Mouse (Mus musculus) embryonic facial prominence, embryonic 10.5 days (tissue): ENCODE measurements at regions not wholly inside any gene's neighbourhood (a gene's known extent, or its start where the extent isn't known, plus 50 kb on each side); places are given as distances from the start of the nearest gene placed in this dataset.

ENCODE experiments used
- DNase-seq: peaks from one replicate; pipeline ENCODE4 v3.0.0-alpha.2; 2017; ENCODE audit warnings: low spot score
- H3K27ac ChIP-seq: fragments of 300-500 bp; sonication (generic); replicated peaks from 2 replicates; pipeline ENCODE4 v1.5.1; 2016; ENCODE audit warnings: mild to moderate bottlenecking
- H3K27me3 ChIP-seq: fragments of 300-500 bp; sonication (generic); replicated peaks from 2 replicates; pipeline ENCODE4 v1.6.1; 2016; ENCODE audit warnings: low read depth, mild to moderate bottlenecking; ENCODE audit not compliant: poor library complexity, severe bottlenecking
- H3K36me3 ChIP-seq: fragments of 300-500 bp; sonication (generic); replicated peaks from 2 replicates; pipeline ENCODE4 v1.6.1; 2016; ENCODE audit warnings: mild to moderate bottlenecking, moderate library complexity
- H3K4me1 ChIP-seq: fragments of 300-500 bp; sonication (generic); 2 replicates; pipeline ENCODE4 v1.6.1; 2016
- H3K4me3 ChIP-seq: fragments of 300-500 bp; sonication (generic); 2 replicates; pipeline ENCODE4 v1.5.1; 2016; ENCODE audit warnings: mild to moderate bottlenecking, moderate library complexity
- H3K9me3 ChIP-seq: fragments of 300-500 bp; sonication (generic); 2 replicates; pipeline ENCODE4 v1.6.1; 2016; ENCODE audit warnings: mild to moderate bottlenecking
- WGBS: fragments of 180-500 bp; shearing (Covaris S2); methylation state at CpG from one replicate; pipeline ENCODE4 v1.1.7; 2016; 5-methylcytosine and 5-hydroxymethylcytosine counted together

- Histone ChIP-seq H3K27ac (no peak overlapping the region), H3K27me3 (no peaks in the 10 kb centered on the region), H3K9me3 (no peaks in the 10 kb centered on the region), H3K4me3 (no peak overlapping the region), H3K4me1 (no peaks in the 10 kb centered on the region), H3K36me3 (no peaks in the 10 kb centered on the region)
- 75% methylated on average over 5 of the region's 5 CpGs for WGBS
- DNase-seq: no peak
These were observed 136.0 kb upstream of the Fndc3a start for GRCm38 (mm10) chr14:72845621-72846440.

- Histone ChIP-seq H3K27ac (no peak overlapping the region), H3K27me3 (no peaks in the 10 kb centered on the region), H3K9me3 (no peaks in the 10 kb centered on the region), H3K36me3 (no peaks in the 10 kb centered on the region), H3K4me3 (no peak overlapping the region), H3K4me1 (no peaks in the 10 kb centered on the region)
- DNase-seq: peak; percentile 23
- WGBS: 56% methylated on average over 5 of the region's 5 CpGs
These were observed 135.1 kb upstream of the Fndc3a start for GRCm38 (mm10) chr14:72844753-72845369.

DNA sequence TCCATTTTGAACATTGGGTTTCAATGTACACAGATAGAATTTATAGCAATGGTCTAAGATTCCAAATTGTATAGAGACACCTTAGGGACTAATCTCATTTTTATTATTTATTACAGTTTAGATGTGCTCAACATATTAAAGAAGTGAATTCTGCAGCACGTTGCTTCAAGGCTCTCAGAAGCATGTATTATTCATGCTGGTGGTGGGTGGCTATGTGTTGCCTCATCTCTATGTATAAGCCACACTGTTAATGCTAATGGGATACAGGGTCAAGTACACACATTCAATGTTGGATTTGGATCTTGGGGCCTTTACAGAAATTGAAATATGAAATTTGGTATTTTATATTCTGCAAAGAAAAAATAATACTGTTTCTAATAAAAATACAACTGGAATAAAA is 131.9 kb upstream of the Fndc3a start:
- no peak overlapping the region for H3K4me3 ChIP-seq
- H3K27ac ChIP-seq: no peak overlapping the region
- WGBS: 81% methylated on average over 1 of the region's 1 CpGs
- H3K9me3 ChIP-seq: no peaks in the 10 kb centered on the region
- no peaks in the 10 kb centered on the region for H3K27me3 ChIP-seq
- DNase-seq: no peak
- no peaks in the 10 kb centered on the region for H3K4me1 ChIP-seq
- H3K36me3 ChIP-seq: no peaks in the 10 kb centered on the region

- H3K9me3 ChIP-seq: no peaks in the 10 kb centered on the region
- DNase-seq: no peak
- no peaks in the 10 kb centered on the region for H3K36me3 ChIP-seq
- no peak overlapping the region for H3K4me3 ChIP-seq
- no peak overlapping the region for H3K27ac ChIP-seq
- H3K27me3 ChIP-seq: 0 out of 2 replicates have a peak, but pooled peaks cover 5% of the 10 kb centered on the region
- H3K4me1 ChIP-seq: no peaks in the 10 kb centered on the region; the same call in 1 of the 2 replicates
- 90% methylated on average over 4 of the region's 4 CpGs for WGBS
These were observed 125.4 kb upstream of the Fndc3a start for GRCm38 (mm10) chr14:72835158-72835557.

DNA sequence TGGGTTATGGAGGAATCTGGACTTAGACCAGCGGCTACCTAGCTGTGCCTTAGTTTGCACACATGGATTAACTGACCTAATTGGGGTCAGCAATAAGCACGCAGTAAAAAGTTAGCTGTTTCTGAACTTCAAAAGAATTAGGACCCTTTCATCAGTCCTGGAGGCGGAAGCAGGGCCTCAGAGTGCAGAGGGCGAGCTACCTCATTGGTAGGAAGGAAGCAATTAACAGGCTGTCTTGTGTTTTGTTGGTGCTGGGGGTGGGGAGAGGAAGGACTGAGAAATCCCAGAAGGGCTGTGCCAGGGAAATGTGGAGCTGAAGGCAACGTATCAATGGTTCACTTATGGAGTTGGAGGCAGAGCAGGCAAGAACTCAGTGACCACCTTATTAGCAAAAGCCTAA is 119.5 kb upstream of the Fndc3a start:
- Histone ChIP-seq H3K27ac (peak overlapping the region; percentile 51; the same call in 1 of the 2 replicates), H3K4me3 (no peak overlapping the region), H3K36me3 (no peaks in the 10 kb centered on the region), H3K9me3 (no peaks in the 10 kb centered on the region), H3K27me3 (0 out of 2 replicates have a peak, but pooled peaks cover 5% of the 10 kb centered on the region), H3K4me1 (peaks cover 12% of the 10 kb centered on the region)
- 16% methylated on average over 5 of the region's 5 CpGs for WGBS
- DNase-seq: peak; percentile 62

- H3K27ac ChIP-seq: no peak overlapping the region
- no peak overlapping the region for H3K4me3 ChIP-seq
- DNase-seq: no peak
- 85% methylated on average over 4 of the region's 4 CpGs for WGBS
- no peaks in the 10 kb centered on the region for H3K36me3 ChIP-seq
- no peaks in the 10 kb centered on the region for H3K9me3 ChIP-seq
- H3K4me1 ChIP-seq: peaks cover 12% of the 10 kb centered on the region
- no peaks in the 10 kb centered on the region for H3K27me3 ChIP-seq
These were observed 115.7 kb upstream of the Fndc3a start for GRCm38 (mm10) chr14:72825549-72825948.

DNA sequence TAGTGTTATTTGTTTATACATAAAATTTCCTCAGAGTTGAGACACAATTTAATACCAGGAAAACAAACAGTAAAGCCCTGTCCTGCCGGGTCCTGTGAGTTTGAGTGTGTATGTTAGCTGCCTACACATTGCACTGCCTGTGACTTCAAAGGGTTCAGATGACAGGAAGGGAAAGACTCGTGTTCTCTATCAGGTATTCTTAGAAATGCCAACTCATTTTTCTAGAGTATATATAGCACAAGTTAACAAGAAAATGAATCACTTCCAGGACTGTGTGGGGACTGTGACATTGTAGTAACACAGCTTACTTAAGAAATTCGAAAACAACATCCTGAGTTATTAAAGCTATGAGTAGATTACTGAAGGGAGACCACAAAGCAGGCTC is 112.4 kb upstream of the Fndc3a start:
- Histone ChIP-seq H3K4me1 (peaks cover under 1% of the 10 kb centered on the region; the same call in 1 of the 2 replicates), H3K27me3 (no peaks in the 10 kb centered on the region), H3K4me3 (no peak overlapping the region), H3K27ac (no peak overlapping the region), H3K36me3 (no peaks in the 10 kb centered on the region), H3K9me3 (no peaks in the 10 kb centered on the region)
- WGBS: 48% methylated on average over 3 of the region's 3 CpGs
- no peak for DNase-seq

DNA sequence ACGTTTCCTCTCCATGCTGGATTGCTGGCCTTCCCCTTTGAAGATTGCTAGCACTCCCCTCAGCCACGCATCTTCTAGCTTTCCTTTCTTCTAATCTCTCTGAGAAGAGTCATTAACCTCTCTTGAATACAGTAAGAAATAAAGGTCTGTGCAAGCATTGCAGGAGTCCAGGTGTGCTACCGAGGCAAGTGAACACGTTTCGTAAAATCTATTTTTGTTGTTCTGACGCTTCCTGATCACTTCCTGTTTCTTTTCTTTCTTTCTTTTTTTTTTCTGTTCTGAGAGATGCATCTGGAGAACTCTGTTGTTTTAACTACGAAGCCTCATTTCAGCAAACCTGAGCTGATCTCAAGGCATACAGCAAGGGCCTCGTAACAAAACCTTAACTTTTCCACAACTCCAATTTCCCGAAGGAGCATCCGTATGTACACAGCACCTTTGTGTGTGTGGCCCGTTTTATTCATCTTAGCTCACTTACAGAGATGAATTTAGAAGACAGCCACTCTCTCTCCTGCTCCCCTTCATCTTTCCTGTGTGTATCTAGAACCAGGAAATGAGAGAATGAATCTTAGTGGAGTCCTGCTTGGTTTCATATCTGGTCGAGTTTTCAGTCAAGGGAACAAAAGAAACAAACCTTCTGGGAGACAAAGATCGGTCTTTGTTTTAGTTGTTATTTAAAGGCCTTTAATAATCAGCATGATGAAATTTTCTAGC is 111.9 kb upstream of the Fndc3a start:
- Histone ChIP-seq H3K4me1 (peaks cover 6% of the 10 kb centered on the region), H3K36me3 (no peaks in the 10 kb centered on the region), H3K4me3 (no peak overlapping the region), H3K27ac (no peak overlapping the region), H3K9me3 (no peaks in the 10 kb centered on the region), H3K27me3 (no peaks in the 10 kb centered on the region)
- 84% methylated on average over 13 of the region's 13 CpGs for WGBS
- no peak for DNase-seq

DNA sequence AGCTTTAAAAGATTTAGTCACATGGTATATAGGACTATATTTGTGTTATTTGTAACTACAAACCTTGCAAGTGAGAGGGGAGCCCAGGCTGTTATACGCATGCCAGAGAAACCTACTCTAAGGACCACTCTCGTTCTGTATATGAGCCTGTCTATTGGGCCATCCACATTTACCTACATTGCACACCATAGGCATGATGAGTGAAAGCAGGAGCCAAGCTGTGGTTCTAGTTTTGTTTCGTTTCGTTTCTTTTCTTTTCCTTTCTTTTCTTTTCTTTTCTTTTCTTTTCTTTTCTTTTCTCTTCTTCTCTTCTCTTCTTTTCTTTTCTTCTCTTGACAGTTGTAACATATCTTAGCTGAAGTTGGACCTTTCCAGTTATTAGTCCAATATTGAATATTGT is 109.2 kb upstream of the Fndc3a start:
- no peaks in the 10 kb centered on the region for H3K9me3 ChIP-seq
- peaks cover 6% of the 10 kb centered on the region for H3K4me1 ChIP-seq
- no peaks in the 10 kb centered on the region for H3K36me3 ChIP-seq
- H3K27me3 ChIP-seq: no peaks in the 10 kb centered on the region
- DNase-seq: no peak
- H3K4me3 ChIP-seq: no peak overlapping the region
- WGBS: 92% methylated on average over 4 of the region's 4 CpGs
- no peak overlapping the region for H3K27ac ChIP-seq

- H3K27me3 ChIP-seq: no peaks in the 10 kb centered on the region
- no peaks in the 10 kb centered on the region for H3K36me3 ChIP-seq
- H3K9me3 ChIP-seq: no peaks in the 10 kb centered on the region
- H3K4me3 ChIP-seq: no peak overlapping the region
- H3K27ac ChIP-seq: no peak overlapping the region
- DNase-seq: no peak
- H3K4me1 ChIP-seq: peaks cover 6% of the 10 kb centered on the region
- WGBS: 93% methylated on average over 5 of the region's 5 CpGs
These were observed 108.0 kb upstream of the Fndc3a start for GRCm38 (mm10) chr14:72817764-72818163.

GRCm38 (mm10) chr14:72816847-72817246 is 107.0 kb upstream of the Fndc3a start:
- Histone ChIP-seq H3K36me3 (no peaks in the 10 kb centered on the region), H3K4me3 (no peak overlapping the region)

DNA sequence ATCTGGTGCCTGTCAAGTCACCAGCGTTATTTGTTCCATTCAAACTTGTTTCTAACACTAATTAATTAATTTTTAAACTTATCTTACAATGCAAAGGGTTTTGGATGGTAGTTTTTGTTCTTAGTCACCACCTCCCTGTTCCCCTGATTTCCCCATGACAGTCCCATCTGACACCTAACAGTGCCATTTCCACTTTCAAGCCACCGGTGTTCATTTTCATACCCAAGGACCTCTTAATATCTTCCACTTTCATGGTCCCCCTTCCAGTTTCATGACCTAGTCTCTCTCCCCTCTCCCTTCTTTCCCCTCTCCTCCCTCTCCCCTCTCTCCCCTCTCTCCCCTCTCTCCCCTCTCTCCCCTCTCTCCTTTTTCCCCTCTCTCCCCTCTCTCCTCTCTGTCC is 99.3 kb upstream of the Fndc3a start:
- Histone ChIP-seq H3K4me1 (no peaks in the 10 kb centered on the region), H3K9me3 (no peaks in the 10 kb centered on the region), H3K36me3 (no peaks in the 10 kb centered on the region), H3K27ac (no peak overlapping the region), H3K4me3 (no peak overlapping the region), H3K27me3 (no peaks in the 10 kb centered on the region)
- DNase-seq: no peak
- 84% methylated on average over 2 of the region's 2 CpGs for WGBS

More at GRCm38 (mm10) chr14:72816847-72817246, 107.0 kb upstream of the Fndc3a start:
- Histone ChIP-seq H3K4me1 (peaks cover 6% of the 10 kb centered on the region), H3K27me3 (no peaks in the 10 kb centered on the region), H3K27ac (no peak overlapping the region), H3K9me3 (no peaks in the 10 kb centered on the region)
- peak; percentile 24 for DNase-seq
- 54% methylated on average over 10 of the region's 10 CpGs for WGBS
